Mouse (Mus musculus) spleen, postnatal 14 days (tissue): ENCODE results near the gene Xkr8.
A peak's percentile ranks its signal among the peaks of the same experiment; 100 is the strongest.
"Not testable (repeated sequence)": the region's sequence is repeated elsewhere in the genome, so short reads cannot be mapped to it uniquely, and the experiment has no call there.

ENCODE experiments used
- DNase-seq, 2 experiments: peaks; one replicate each; pipeline ENCODE4 v3.0.0; 2021 to 2022; ENCODE audit warnings: low spot score in 2 of 2

The Xkr8 gene

DNA sequence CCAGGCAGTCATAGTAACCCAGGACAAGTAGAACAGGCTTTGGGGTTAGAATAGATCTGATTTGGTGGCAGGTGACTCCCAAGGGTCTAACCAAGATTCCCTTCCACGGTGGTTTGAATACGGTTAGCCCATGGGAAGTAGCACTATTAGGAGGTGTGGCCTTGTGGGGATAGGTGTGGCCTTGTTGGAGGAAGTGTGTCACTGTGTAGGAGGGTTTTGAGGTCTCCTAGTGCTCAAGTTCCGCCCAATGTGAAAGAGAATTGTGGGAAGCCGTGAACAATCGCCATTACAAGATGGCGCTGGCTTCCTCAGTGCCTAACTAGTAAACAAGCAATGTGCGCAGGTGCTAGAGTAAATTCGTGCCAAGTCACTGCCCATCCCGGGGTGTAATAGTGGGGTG, 4.8 kb upstream of the Xkr8 start:
- DNase-seq: not testable (repeated sequence)

DNA sequence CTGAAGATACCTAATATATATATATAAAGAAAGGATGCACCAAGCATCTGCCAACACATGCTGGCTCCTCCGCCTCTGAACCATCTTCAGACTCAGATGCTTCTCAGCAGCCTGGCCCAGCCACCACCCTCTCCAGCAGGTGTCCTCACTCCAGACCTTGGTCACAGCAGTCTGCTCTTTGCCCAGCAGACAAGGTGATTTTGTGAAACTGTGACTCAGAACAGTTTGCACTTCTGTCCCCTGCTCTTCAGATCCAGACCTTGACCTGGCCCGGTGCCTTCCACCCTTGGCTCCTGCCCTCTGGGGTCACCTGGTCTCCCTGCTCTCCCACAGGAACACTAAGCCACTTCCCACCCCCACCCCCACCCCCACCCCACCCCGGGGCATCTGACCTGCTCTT, 3.5 kb upstream of the Xkr8 start:
- no peak for DNase-seq

DNA sequence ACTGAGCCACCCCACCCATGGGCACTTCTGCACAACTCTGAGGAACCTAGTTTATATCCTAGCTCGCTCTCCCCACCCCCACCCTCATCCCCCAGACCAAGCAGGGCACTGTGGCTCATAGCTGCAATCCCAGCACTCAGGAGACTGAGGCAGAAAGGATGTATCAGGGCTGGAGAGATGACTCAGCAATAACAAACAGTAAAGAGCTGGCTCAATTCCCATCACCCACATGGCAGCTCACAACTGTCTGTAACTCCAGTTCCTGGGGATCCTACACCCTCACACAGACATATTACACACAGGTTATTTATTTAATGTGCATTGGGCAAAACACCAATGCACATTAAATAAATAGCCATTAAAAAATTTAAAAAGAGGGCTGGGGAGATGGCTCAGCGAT, 3.0 kb upstream of the Xkr8 start:
- no peak for DNase-seq

DNA sequence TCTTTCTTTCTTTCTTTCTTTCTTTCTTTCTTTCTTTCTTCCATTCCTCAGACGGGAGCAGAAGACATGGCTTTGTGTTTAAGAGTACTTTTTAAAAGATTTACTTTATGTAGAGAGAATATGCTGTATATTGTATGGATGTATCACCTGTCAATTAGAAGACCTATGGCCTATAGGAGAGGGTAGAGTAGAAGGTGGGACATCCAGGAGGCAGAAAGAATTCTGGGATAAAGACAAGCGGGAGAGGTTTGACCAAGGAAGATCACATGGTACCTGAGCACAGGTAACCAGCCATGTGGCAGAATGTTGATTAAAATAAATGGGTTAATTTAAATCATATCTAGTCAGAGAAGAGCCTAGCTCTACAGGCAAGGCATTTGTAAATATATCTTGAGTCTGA, 2.4 kb upstream of the Xkr8 start:
- no peak for DNase-seq

DNA sequence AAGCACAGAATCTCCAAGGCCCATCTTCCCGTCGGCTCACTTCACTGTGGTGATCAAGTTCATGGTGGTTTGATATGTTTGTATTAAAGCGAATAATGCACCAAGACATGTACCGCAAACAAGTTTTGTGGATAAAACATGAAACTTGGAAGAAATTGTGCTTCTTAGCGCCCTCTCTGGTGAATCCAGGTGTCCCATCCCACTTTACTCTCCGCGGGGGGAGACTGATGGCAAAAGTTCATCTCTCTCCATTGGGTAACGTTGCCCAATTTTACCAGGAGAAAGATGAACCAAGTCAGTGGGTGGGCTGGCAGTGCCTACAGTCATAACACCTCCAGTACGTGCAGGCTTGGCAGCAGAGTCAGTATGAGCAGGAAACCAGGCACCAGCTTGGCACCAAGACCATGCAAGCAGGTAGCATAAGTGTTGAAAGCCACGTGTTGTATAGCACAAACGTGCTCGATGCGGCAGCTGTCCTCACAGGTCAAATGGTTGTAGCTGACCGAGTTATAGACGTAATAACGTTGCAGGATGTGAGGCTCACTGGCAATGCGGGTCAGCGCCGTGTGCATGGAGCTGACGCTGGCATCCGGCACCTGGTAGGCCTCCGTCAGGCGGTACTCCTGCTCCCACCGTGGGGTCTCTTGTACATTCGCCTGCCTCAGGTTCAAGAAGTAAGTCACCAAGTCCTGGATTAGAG, 875 bp upstream of the Xkr8 start:
- DNase-seq: no peak

DNA sequence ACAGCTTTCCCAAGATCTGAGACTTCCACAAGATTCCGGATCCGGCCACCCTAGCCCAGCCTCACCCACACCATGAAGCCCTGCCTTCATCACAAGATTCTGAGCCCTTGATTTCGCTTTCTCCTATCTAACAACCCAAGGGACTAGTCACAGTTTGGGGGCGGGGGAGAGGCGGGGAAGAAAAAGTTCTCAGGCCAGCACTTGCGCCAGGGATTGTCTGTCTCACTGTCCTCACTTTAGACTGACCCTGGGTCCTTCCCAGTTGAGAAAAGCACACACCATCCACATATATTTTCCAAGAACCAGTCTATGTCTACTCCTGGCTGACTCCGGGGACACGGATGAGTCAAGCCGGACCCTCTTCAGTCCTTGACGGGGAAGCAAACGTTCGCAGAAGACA, 730 bp downstream of the Xkr8 start:
- no peak for DNase-seq

DNA sequence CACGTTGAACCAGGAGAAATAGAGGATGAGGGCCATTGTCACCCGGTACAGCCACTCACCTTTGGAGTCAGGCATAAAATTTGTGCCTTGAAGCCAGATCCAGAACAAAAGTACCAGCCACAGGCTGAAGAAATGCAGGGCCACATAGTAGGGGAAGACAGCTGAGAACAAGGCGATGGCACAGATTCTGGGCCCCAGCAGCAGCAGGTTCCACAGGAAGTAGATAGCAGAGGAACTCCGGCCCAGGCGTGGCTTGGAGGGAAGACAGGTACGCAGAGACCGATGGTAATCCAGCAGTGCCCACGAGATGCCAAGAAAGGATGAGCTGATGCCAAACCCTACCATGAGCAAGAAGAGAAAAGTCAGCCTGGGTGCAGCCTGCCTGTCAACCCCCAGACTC, 4.1 kb downstream of the Xkr8 start:
- DNase-seq: no peak

DNA sequence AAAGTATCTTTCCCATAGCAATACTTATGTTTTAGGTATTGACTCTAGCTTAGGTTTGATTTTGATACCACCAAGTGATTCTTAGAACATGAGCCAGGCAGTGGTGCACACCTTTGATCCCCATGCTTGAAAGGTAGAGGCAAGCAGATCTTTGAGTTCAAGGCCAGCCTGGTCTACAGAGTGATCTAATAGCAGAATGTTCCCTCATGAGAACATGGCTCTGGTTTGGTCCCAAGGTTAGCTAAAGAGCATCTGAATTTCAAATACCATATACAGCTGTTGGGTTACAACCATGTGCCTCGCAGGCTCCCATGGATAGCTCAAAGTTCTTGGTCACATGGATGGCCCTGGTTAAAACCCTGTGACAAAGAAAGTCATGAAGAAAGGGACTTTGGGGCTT, 14.1 kb downstream of the Xkr8 start:
- DNase-seq: no peak

DNA sequence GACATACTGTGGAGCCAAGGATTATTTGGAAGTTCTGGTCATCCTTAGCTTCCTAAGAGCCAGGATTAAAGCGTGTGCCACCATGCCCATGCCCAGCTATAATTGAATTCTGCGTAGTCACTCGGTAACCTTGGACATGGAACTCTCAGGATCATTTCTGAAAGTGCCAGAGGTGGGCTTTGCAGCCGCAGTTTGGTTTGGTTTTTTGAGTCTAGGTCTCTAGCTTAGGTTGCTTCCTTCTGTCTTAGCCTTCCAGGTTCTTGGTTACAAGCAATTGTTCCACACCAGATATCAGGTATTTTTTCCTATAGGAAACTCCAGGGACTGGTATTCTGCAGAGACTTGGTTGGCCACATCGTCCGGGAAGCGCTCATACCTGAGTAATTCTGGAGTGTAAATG, 19.2 kb downstream of the Xkr8 start:
- DNase-seq: no peak

DNA sequence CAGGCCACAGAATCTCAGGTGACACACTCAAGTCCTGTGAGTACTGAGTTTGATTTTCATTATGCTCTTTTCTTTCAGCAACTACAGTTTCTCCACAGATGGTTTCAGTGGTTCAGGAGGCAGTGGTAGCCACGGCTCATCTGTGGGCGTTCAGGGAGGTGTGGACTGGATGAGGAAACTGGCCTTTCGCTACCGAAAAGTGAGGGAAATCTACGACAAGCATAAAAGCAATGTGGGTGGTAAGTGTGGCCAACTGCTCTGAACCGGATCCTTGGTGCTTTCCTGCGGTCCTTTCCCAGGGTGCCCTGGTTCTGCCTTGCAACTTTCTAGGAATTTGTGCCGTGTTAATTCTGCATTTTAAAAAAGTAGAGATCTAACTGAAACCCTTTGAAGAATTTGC, 25.5 kb downstream of the Xkr8 start:
- no peak for DNase-seq

DNA sequence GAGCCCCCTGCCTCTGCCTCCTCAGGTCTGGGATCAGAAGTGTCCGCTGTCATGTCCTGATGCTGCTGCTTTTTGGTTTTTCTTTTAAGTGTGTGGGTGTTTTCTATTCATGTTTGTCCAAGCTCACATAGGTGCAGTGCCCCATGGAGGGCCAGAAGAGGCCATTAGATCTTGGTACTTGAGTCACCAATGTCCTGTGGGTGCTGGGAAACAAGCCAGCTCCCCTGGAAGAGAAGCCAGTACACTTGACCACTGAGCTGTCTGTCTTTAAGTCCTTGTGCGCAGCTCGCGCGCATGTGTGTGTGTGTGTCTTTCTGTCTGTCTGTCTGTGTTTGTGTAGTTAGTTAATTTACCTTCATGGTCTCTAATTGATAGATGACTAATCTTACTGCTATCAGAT, 30.3 kb downstream of the Xkr8 start:
- DNase-seq: no peak

DNA sequence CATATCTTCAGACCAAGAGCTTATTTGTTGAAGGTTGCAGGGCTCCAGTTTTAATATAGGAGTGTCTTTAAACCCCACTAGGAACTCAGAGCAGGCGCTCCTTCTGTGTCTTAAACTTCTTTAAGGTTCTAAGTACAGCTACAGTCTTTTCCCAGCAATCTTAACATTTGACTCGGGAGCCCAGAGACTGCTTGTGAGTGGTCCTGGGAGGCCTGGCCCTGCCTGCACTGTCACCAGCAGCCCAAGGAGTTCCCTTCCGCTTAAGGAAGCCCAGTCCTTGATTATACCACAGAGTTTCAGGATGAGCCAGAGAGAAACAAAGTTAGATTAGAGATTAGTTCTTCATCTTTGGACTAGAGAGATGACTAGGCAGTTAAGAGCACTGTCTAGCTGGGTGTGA, 39.0 kb downstream of the Xkr8 start:
- DNase-seq: no peak

DNA sequence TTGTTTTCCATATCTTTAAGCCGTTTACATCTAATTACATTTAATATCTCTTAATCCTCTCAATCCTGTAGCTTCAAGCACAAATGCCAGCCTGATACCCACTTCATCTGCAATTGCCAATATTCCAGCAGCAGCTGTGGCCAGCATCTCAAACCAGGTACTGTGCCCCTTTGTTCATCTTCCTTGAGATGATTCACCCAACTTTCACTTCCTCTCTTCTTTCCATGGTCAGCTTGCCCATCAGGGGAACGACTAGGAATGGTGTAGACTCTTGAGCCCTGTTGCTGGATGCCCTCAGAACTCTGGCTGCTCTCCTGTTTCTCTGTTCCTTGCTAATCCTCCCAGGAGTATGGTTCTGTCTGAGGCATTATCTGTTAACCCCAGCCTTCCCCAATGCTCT, 42.7 kb downstream of the Xkr8 start:
- DNase-seq: no peak

DNA sequence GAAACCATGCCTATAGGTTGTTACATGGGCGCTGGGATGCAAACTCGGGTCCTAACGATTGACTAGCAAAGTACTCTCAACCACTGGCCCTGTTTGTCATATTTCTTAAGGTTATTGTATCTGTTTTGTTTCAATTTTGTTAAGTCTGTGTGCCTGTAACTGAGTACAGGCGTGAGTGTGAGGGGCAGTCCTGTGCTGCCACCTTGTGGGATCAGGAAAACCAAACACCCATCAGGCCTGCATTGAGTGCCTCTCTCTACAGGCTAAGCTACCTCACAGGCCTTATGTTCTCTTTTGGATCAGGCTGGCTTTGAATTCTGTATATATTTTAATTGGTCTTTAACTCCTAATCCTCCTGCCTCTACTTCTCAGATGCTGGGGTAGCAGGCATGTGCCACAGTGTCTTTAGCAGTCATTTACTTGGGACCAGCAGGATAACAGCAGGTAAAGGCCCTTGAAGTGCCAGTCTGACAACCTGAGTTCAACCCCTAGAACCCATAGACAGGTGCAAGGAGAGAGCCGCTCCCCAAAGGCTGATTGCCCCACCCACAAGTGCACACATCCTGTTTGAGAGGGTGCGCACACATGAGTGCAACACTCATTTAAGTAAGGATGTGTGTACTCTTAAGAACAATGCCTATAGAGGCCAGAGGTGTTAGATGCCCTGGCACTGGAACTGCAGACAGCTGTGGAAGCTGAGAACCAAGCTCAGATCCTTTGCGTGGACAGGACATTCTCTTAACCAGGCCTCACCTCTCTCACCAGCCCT, 55.4 kb downstream of the Xkr8 start:
- DNase-seq: peak in 1 of 2 experiments; percentile 13
